Mouse (Mus musculus): ENCODE measurements around the gene Il23a.
"Not testable (repeated sequence)": the region's sequence is repeated elsewhere in the genome, so short reads cannot be mapped to it uniquely, and the experiment has no call there.

Gene Il23a

GRCm38 (mm10) chr10:128298702-128299171 is at the start of gene Il23a:
TSS of gene Il23a (minus strand) at chr10:128298752.
- in situ Hi-C loops (cut with MseI, MboI) = no loop called here

DNA sequence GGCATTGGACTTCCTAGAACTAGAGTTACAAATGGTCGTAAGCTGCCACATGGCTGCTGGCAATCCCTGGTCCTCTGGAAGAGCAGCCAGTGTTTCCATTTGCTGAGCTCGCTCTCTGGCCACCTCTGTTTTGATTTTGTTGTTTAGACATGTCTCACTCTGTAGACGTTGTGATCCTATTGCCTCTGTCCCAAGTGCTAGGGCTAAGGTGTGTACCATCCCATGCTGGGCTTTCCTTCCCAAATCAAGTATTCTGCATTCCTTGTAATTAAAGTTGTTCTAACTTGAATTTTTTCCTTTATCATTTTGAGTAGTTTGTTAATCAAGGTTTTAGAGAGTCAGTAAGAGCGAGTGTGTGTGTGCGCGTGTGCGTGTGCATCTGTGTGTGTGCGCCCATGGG is 49.0 kb upstream of the Il23a start:
- in situ Hi-C loops (cut with MseI, MboI) = no loop called here

GRCm38 (mm10) chr10:128344568-128345275 is 46.2 kb upstream of the Il23a start:
- in situ Hi-C loops (cut with MseI, MboI) = no loop called here

- in situ Hi-C loops (cut with MseI, MboI) = no loop called here
These were observed 44.9 kb upstream of the Il23a start for GRCm38 (mm10) chr10:128343436-128343835.

- in situ Hi-C loops (cut with MseI, MboI) = no loop called here
These were observed 41.7 kb upstream of the Il23a start for GRCm38 (mm10) chr10:128340257-128340656.

GRCm38 (mm10) chr10:128338948-128339347 is 40.4 kb upstream of the Il23a start:
- in situ Hi-C loops (cut with MseI, MboI) = no loop called here

- in situ Hi-C loops (cut with MseI, MboI) = no loop called here
These were observed 39.9 kb upstream of the Il23a start for GRCm38 (mm10) chr10:128338415-128338814.

DNA sequence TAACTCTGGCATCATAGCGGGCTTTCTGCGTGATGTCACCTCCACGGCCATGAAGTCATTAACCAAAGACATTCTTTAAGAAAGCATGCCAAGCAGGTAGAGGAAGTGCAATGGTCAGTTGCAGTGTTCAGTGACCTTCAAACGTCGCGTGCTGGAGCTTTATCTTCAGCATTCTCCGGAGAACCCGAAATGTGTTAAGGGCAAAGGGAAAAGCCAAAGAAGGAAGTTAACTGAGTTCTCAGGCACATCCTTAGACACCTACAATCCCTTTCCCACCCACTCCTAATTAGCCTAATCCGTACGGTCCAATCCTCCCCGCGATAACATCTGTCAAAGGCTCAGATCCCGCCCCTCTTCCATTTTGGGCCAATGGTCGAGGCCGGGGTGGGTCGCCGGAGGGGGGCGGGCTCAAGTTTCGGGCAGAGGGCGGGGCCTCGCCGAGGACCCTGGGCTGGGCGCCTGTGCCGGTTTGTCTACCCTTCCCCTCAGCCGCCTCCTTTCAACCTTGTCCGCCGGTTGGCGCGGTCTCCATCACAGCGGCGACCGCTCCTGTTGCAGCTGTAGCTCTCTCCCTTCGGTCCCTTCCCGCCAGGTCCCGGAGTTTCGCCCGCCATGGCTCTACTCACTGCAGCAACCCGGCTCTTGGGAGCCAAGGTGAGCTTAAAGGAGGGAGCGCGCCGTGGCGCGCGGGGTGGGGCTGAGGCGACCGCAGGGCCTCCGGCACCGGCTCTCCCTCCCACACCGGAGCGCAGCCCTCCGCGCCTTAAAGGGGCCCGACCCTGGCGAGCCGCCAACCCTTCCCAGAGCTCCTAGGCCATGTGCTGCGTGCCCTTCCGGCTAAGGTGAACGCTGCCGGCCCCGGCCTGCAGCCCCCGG is 39.0 kb upstream of the Il23a start, which contains the start of gene Cs:
Cs (plus strand) TSS at position 429 of the 876 bp plus-strand sequence.
- in situ Hi-C loops (cut with MseI, MboI) = no loop called here

GRCm38 (mm10) chr10:128336597-128336996 is 38.0 kb upstream of the Il23a start:
- in situ Hi-C loops (cut with MseI, MboI) = no loop called here

GRCm38 (mm10) chr10:128336195-128336594 is 37.6 kb upstream of the Il23a start:
- in situ Hi-C loops (cut with MseI, MboI) = no loop called here

DNA sequence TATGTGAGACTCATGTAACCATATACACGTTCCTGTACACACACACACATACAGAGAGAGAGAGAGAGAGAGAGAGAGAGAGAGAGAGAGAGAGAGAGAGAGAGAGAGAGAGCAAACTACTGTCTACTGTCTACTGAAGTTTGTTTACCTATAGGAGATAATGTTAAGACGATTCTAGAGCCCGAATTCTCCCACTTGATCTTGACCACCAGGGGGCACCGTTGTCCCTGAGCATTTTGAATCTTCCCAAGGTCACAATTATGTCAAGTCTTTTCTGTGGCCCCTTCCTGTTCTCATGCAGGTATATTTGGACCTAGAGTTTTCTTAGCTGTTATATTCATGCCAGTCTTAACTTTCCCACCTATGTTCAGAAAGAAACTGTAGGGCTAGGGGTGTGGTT is 37.0 kb upstream of the Il23a start:
- in situ Hi-C loops (cut with MseI, MboI) = no loop called here

- in situ Hi-C loops (cut with MseI, MboI) = not testable (repeated sequence)
These were observed 34.1 kb upstream of the Il23a start for GRCm38 (mm10) chr10:128332358-128333249.

DNA sequence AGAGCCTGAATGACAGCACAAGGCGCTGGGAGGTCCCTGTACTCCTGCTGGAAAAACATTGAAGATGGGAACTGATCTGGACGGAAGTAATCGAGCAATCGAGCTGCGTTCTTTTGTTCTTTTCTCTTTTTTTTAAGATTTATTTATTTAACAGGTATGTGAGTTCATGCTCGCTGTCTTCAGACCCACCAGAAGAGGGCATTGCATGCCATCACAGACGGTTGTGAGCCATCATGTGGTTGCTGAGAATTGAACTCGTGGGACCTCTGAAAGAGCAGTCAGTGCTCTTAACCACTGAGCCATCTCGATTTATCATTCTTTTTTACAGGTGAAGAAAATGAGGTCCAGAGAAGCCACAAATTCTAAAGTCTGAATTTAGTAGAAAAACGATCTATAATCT is 29.1 kb upstream of the Il23a start:
- in situ Hi-C loops (cut with MseI, MboI) = no loop called here

GRCm38 (mm10) chr10:128326825-128327224 is 28.3 kb upstream of the Il23a start:
- in situ Hi-C loops (cut with MseI, MboI) = no loop called here

- in situ Hi-C loops (cut with MseI, MboI) = no loop called here
These were observed 25.0 kb upstream of the Il23a start for GRCm38 (mm10) chr10:128323516-128323915.

DNA sequence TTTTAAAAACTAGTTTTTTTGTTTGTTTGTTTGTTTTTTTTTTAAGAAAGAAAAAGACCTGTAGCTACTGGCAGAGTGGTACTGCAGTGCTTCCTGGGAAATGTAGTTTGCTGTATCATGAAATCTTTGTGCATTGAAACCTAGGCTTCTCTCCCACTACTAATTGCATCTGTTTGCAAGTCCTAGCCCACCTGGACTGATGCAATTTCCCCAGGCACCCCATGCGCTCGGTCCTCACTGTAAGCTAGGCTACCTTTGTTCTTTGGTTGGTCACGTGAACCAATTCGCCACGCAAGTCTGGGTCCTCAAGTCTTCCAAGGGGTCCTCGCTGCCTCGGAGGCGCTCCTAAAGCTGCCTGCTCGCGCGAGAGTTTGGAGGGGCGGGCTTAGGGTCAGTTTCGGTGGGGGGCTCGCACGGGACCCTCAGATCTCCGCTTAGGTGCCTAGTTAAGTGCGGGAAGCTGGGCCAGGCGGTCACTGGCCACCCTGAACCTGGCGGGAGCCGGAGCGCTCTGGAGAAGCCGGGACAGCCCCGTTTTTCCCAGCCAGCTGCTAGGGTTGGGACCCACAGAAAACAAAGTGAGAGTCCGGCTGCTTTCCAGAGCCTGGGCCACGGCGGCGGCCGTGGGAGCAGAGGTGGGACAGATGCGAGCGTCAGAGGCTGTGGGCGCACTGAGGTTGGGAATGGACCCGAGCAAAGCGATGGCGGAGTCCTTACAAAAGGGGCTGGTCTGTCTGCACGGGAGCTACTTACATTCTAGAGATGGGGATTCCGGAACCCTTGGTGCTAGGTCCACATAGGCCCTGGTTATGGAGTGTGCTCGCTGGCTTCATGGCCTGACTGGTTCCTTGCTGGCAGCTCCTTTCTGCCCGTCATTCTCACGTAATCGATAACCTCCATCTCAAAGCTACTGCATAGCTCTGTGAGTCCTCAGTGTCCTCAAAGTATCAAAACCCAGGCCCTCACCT is 23.9 kb upstream of the Il23a start, which contains the start of gene Cnpy2:
Cnpy2 (plus strand) TSS at position 319 of the 968 bp plus-strand sequence.
- in situ Hi-C loops (cut with MseI, MboI) = no loop called here

- in situ Hi-C loops (cut with MseI, MboI) = no loop called here
These were observed 23.1 kb upstream of the Il23a start for GRCm38 (mm10) chr10:128321641-128322040.

- in situ Hi-C loops (cut with MseI, MboI) = no loop called here
These were observed 17.0 kb upstream of the Il23a start for GRCm38 (mm10) chr10:128315578-128315977.

DNA sequence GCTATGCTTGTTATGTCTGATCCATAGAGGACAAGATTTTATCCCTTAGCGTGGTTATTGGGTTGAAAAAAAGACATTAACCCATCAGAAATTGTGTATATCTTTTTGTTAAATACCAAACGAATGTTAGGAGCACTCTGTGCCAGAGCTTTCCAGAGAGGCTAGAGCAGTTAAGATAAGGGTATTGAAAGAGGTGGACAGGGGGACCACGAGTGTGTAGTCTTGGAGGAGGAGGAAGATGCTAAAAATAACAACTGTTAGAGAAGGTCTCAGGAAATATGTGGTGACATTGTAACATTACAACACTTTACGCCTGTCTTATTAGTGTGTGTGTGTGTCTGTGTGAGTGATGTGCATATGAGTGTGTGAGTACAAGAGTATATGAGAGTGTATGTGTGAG is 12.3 kb upstream of the Il23a start:
- in situ Hi-C loops (cut with MseI, MboI) = no loop called here

GRCm38 (mm10) chr10:128310177-128310576 is 11.6 kb upstream of the Il23a start:
- in situ Hi-C loops (cut with MseI, MboI) = no loop called here
